Mouse (Mus musculus): ENCODE data around the gene Rsbn1l.

Gene Rsbn1l

GRCm38 (mm10) chr5:20897446-20898167 is 58.6 kb downstream of the Rsbn1l start:
- DNase-seq: no peak

GRCm38 (mm10) chr5:20884036-20884620 is 72.1 kb downstream of the Rsbn1l start:
- no peak for DNase-seq

GRCm38 (mm10) chr5:20881915-20882800 is 74.0 kb downstream of the Rsbn1l start, which contains the start of the genes Phtf2 and Tmem60:
Gene Phtf2 (minus strand): TSS chr5:20882124.
Gene Tmem60 (plus strand): TSS chr5:20882191.
- peak; percentile 98 to 99 for DNase-seq

- DNase-seq: peak; percentile 64 to 76
Measured at GRCm38 (mm10) chr5:20880797-20881775, 75.1 kb downstream of the Rsbn1l start.

GRCm38 (mm10) chr5:20880386-20880785 is 75.8 kb downstream of the Rsbn1l start:
- no peak for DNase-seq

- no peak for DNase-seq
Measured at GRCm38 (mm10) chr5:20876934-20877426, 79.2 kb downstream of the Rsbn1l start.

GRCm38 (mm10) chr5:20873146-20873545 is 83.1 kb downstream of the Rsbn1l start:
- no peak for DNase-seq

GRCm38 (mm10) chr5:20865193-20865755 is 90.9 kb downstream of the Rsbn1l start:
- DNase-seq: no peak

GRCm38 (mm10) chr5:20864216-20864969 is 91.8 kb downstream of the Rsbn1l start:
- DNase-seq: no peak

GRCm38 (mm10) chr5:20861901-20862300 is 94.3 kb downstream of the Rsbn1l start:
- no peak for DNase-seq

GRCm38 (mm10) chr5:20860565-20860964 is 95.6 kb downstream of the Rsbn1l start:
- DNase-seq: no peak

GRCm38 (mm10) chr5:20858404-20858803 is 97.8 kb downstream of the Rsbn1l start:
- no peak for DNase-seq

GRCm38 (mm10) chr5:20855066-20855465 is 101.1 kb downstream of the Rsbn1l start:
- no peak for DNase-seq

- no peak for DNase-seq
Measured at GRCm38 (mm10) chr5:20847010-20847409, 109.2 kb downstream of the Rsbn1l start.

GRCm38 (mm10) chr5:20843816-20844215 is 112.4 kb downstream of the Rsbn1l start:
- DNase-seq: no peak

GRCm38 (mm10) chr5:20843405-20843804 is 112.8 kb downstream of the Rsbn1l start:
- no peak for DNase-seq
